Mouse (Mus musculus): ENCODE measurements around the gene Git1.

Git1 gene

GRCm38 (mm10) chr11:77501392-77501791 lies 8.0 kb downstream of the Git1 start:
- peak in 1 of 2 experiments; percentile 57 for DNase-seq (ENCODE audit: low spot score in 2 of 2)

GRCm38 (mm10) chr11:77501971-77502370 lies 8.6 kb downstream of the Git1 start:
- DNase-seq (ENCODE audit: low spot score in 2 of 2), result no peak

GRCm38 (mm10) chr11:77502481-77502880 lies 9.1 kb downstream of the Git1 start:
- no peak for DNase-seq (ENCODE audit: low spot score in 2 of 2)

GRCm38 (mm10) chr11:77503511-77503910 lies 10.1 kb downstream of the Git1 start:
- no peak for DNase-seq (ENCODE audit: low spot score in 2 of 2)

GRCm38 (mm10) chr11:77504377-77504776 lies 11.0 kb downstream of the Git1 start:
- no peak for DNase-seq (ENCODE audit: low spot score in 2 of 2)

GRCm38 (mm10) chr11:77505291-77505980 lies 12.1 kb downstream of the Git1 start:
- DNase-seq (ENCODE audit: low spot score in 2 of 2), result no peak

- DNase-seq (ENCODE audit: low spot score in 2 of 2), result no peak
These were observed 12.9 kb downstream of the Git1 start for GRCm38 (mm10) chr11:77506273-77506672.

GRCm38 (mm10) chr11:77506941-77507340 lies 13.6 kb downstream of the Git1 start:
- DNase-seq (ENCODE audit: low spot score in 2 of 2), result no peak

GRCm38 (mm10) chr11:77507426-77507825 lies 14.1 kb downstream of the Git1 start:
- no peak for DNase-seq (ENCODE audit: low spot score in 2 of 2)

- DNase-seq (ENCODE audit: low spot score in 2 of 2), result peak; percentile 69 to 73
These were observed 15.0 kb downstream of the Git1 start for GRCm38 (mm10) chr11:77508068-77509021.

- DNase-seq (ENCODE audit: low spot score in 2 of 2), result no peak
These were observed 18.0 kb downstream of the Git1 start for GRCm38 (mm10) chr11:77511336-77511735.

GRCm38 (mm10) chr11:77512891-77513810 lies 19.8 kb downstream of the Git1 start:
- DNase-seq (ENCODE audit: low spot score in 2 of 2), result peak; percentile 71 to 82

GRCm38 (mm10) chr11:77513811-77514170 lies 20.4 kb downstream of the Git1 start:
- DNase-seq (ENCODE audit: low spot score in 2 of 2), result no peak

- no peak for DNase-seq (ENCODE audit: low spot score in 2 of 2)
These were observed 21.0 kb downstream of the Git1 start for GRCm38 (mm10) chr11:77514281-77514831.

GRCm38 (mm10) chr11:77514832-77515636 lies 21.7 kb downstream of the Git1 start, which contains the start of gene Abhd15:
Gene Abhd15, plus strand, starts transcription at chr11:77515121.
- DNase-seq (ENCODE audit: low spot score in 2 of 2), result peak; percentile 58 to 74

- no peak for DNase-seq (ENCODE audit: low spot score in 2 of 2)
These were observed 22.5 kb downstream of the Git1 start, which contains the start of gene Trp53i13 for GRCm38 (mm10) chr11:77515637-77516552. Gene Trp53i13, minus strand, starts transcription at chr11:77515980.

- no peak for DNase-seq (ENCODE audit: low spot score in 2 of 2)
These were observed 23.4 kb downstream of the Git1 start for GRCm38 (mm10) chr11:77516553-77517425.

GRCm38 (mm10) chr11:77518051-77518798 lies 24.9 kb downstream of the Git1 start:
- DNase-seq (ENCODE audit: low spot score in 2 of 2), result no peak

All from urinary bladder, adult 18-20 months (tissue).